Mouse (Mus musculus): ENCODE results near the gene Npb.

The Npb gene

GRCm38 (mm10) chr11:120613976-120614375, 5.7 kb downstream of the Npb start:
- DNase-seq (ENCODE audit: low read depth, low spot score) = no peak

- no peak for DNase-seq (ENCODE audit: low read depth, low spot score)
These were observed 6.9 kb downstream of the Npb start for GRCm38 (mm10) chr11:120615167-120615566.

GRCm38 (mm10) chr11:120615606-120616203, 7.4 kb downstream of the Npb start:
- DNase-seq (ENCODE audit: low read depth, low spot score) = no peak

GRCm38 (mm10) chr11:120616617-120617294, 8.5 kb downstream of the Npb start:
- no peak for DNase-seq (ENCODE audit: low read depth, low spot score)

- peak; percentile 85 for DNase-seq (ENCODE audit: low read depth, low spot score)
These were observed 9.3 kb downstream of the Npb start, which contains the start of gene Pcyt2 for GRCm38 (mm10) chr11:120617519-120618112. Gene Pcyt2 (minus strand): TSS chr11:120617936.

GRCm38 (mm10) chr11:120618619-120619535, 10.6 kb downstream of the Npb start:
- DNase-seq (ENCODE audit: low read depth, low spot score) = no peak

- no peak for DNase-seq (ENCODE audit: low read depth, low spot score)
These were observed 11.9 kb downstream of the Npb start for GRCm38 (mm10) chr11:120620195-120620594.

- DNase-seq (ENCODE audit: low read depth, low spot score) = no peak
These were observed 14.5 kb downstream of the Npb start for GRCm38 (mm10) chr11:120622805-120623204.

- DNase-seq (ENCODE audit: low read depth, low spot score) = no peak
These were observed 15.8 kb downstream of the Npb start for GRCm38 (mm10) chr11:120623961-120624679.

GRCm38 (mm10) chr11:120624680-120625111, 16.4 kb downstream of the Npb start:
- DNase-seq (ENCODE audit: low read depth, low spot score) = peak; percentile 68

- DNase-seq (ENCODE audit: low read depth, low spot score) = no peak
These were observed 17.0 kb downstream of the Npb start, which contains the start of gene Sirt7 for GRCm38 (mm10) chr11:120625152-120625775. Gene Sirt7 (minus strand): TSS chr11:120625240.

GRCm38 (mm10) chr11:120626785-120627467, 18.6 kb downstream of the Npb start:
- no peak for DNase-seq (ENCODE audit: low read depth, low spot score)

GRCm38 (mm10) chr11:120627468-120628300, 19.4 kb downstream of the Npb start:
- no peak for DNase-seq (ENCODE audit: low read depth, low spot score)

GRCm38 (mm10) chr11:120628601-120629340, 20.5 kb downstream of the Npb start:
- no peak for DNase-seq (ENCODE audit: low read depth, low spot score)

GRCm38 (mm10) chr11:120629341-120629730, 21.1 kb downstream of the Npb start:
- peak; percentile 61 for DNase-seq (ENCODE audit: low read depth, low spot score)

- peak; percentile 88 for DNase-seq (ENCODE audit: low read depth, low spot score)
These were observed 21.6 kb downstream of the Npb start for GRCm38 (mm10) chr11:120629911-120630310.

GRCm38 (mm10) chr11:120630401-120630871, 22.2 kb downstream of the Npb start:
- DNase-seq (ENCODE audit: low read depth, low spot score) = no peak

Data from c-Kit-negative CD71-positive TER-119-positive erythroid progenitor cells, embryonic 14.5 days (primary cell).